Mouse (Mus musculus) forelimb bud, embryonic 11.5 days (tissue): ENCODE measurements around the gene B430305J03Rik.
A peak's percentile ranks its signal among the peaks of the same experiment; 100 is the strongest.

Experiments used
- DNase-seq: peaks from one replicate; pipeline ENCODE4 v3.0.0-alpha.2; 2012; ENCODE audit warnings: low read depth, low spot score

The B430305J03Rik gene

DNA sequence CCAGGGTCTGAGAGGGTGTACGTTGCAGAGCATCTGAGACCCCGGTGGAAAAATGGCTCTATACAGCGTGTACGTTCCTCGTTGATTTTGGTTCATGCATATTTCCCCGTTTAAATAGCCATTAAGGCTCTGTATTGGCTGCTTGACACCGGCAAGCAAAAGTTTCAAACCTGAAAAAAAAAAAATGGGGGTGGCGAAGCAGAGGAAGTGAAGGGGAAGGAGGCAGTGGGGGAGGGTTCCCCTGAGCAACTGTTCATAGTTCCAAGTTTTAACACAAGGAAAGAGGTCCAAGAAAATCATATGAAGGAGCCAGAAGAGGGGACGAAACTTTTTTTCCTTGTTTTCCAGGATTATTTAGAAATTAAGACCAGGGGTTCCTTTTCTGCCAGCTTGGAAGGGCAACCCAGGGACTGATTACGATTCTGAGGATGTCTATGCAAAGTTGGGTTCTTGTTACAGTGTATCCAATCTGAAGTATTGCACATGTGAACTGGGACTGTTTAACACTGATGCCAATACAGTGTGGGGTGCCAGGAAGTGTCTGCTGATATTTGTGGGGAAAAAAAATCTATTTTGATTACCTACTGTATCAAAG is at the start of gene B430305J03Rik:
TSS of gene B430305J03Rik (minus strand) at position 173 of the 595 bp plus-strand sequence.
- peak; percentile 19 for DNase-seq

DNA sequence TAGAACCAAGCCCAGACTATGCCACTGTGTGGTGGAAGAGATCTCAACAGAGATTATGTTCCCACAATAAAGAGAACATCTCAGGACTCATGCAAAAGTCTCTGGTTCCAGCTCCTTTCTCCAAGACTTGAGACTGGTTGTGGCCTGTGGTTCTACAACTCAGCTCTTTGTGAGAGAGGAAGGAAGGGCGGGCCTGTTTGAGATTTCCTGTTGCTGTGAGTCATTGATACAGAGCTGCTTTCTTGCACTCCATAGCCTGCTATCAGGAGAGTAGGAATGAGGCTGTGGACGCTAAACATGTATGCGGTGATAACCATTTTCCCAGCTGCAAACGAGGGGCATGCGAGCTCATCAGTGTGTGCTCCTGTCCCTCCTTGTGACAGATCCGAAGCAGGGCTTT is 43.9 kb upstream of the B430305J03Rik start:
- DNase-seq, result no peak

DNA sequence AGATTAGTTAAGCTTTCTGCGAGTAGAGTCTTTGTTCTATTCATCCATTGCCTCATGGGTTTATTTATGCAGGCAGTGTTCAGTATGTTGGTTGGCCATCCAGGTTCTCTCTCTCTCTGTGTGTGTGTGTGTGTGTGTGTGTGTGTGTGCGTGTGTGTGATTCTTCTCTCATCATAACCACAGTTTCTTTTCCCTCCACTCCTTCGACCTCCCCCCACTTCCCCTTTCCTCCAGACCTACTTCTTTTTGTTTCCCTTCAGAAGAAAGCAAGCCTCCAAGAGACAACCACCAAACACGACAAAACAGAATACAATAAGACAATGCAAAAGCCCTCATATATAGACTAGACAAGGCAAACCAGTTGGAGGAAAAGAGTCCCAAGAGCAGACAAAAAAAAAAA is 41.2 kb upstream of the B430305J03Rik start:
- no peak for DNase-seq

DNA sequence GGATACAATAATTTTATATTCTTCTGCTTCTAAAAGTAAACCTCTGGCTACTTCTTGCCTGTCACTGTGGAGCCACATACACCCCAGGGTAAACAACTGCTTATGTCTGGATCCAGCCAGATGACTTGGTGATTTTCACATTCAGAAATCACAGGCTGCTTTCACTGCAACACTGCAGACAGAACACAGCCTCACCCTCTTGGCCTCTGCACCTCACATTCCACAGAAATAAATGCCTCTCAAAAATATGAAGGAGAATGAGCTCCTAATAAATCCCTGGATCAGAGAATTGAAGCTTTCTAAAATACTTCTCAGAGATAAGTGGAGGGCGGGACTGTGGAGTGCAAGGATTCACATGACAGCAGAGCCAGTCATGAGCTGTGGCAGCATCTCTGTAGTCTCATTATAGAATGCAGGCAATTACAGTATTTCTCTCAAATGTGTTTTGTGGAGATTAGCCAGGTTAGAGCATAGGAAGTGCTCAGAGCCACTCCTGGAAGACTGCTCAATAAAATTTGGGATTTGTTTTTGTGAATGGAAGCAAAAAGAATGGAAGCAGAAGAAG is 35.2 kb upstream of the B430305J03Rik start:
- DNase-seq, result no peak

DNA sequence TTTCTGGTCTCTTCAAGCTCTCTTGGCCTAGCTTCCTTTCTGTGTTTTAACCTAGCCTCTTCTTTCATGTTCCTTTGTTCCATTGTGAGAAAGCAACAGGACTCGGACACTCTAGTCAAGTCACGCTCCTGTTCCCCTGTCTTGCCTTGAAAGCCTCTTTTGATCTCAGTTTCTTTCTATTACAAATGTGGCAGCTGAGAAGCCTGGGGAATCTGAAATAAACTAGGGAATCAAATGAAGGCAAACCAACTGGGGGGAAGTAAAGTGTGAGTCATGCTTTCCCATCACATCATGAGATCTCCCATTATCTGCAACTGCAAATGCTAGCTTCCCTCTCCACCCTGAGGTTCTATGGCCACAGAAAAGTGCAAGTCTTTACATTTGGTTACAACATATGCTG is 31.0 kb upstream of the B430305J03Rik start:
- DNase-seq, result no peak

DNA sequence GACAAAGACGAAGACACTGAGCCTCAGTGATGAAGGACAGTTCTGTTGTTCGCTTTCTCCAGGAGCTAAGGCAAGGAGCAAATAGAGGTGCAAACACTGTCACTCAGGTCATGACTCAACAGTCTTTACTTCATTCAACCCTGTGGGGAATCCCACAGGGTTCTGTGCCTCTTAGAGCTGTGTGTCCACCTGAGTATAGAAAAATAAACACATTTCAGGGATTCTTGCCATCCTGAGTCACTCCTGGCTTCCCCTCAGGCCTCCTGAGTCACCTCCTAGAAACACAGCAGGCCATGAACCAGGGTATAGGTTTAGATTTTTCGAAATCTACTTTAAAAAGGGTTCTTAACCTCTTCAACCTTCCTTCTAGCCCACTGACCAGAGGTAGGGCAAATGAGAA is 29.6 kb upstream of the B430305J03Rik start:
- DNase-seq, result no peak

DNA sequence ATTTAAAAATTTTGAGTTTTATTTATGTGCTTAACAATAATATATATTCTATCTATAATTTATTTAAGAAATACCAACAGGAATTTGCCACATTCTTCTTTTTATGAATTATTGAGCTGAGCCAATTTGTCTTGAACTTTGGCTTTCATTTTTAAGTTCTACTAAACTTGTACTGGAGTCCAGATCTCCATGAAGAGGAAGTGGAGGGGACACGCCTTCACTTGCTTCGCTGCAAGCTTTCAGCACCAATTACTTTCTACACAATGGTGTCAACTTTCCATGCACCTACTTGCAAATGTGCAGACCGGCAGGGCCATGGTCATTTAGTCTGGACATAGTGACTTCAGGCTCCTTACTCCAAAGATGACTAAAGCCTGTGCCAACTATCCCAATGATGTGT is 27.8 kb upstream of the B430305J03Rik start:
- DNase-seq, result no peak

DNA sequence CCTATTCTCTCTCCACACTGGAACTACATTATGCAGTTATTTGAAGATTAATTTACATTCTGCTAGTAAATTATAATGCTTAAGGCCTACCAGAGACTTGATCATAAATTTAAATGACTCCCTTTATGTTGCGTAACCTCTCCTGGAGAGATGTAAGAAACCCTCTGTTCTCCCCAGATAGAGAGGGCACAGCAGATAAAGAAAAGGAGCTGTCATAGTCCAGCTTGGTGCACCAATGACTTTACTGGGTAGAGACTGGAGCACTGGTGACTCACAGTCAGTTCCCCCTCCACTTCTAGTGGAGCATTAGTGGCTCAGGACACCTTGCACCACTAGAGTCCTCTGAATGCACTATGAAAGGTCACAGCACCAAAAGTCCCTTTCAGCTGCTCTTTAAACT is 27.1 kb upstream of the B430305J03Rik start:
- no peak for DNase-seq

DNA sequence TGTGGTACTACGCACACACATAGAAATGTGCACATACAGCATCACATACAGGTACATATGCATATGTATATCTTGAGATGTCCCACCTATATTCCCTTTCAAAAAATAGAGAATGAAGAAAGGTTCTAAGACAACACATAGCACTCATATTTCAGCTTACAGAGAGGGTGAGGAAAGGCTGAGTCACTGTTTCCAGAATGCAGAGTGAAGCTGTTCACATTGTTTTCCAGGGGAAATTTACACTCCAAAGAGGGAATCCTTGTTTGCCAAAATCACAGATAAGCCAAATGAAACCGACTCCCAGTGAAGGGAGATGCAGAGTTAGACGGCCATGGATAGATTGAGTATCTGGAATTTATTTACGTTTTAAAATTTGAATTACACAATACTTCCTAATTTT is 25.8 kb upstream of the B430305J03Rik start:
- no peak for DNase-seq

DNA sequence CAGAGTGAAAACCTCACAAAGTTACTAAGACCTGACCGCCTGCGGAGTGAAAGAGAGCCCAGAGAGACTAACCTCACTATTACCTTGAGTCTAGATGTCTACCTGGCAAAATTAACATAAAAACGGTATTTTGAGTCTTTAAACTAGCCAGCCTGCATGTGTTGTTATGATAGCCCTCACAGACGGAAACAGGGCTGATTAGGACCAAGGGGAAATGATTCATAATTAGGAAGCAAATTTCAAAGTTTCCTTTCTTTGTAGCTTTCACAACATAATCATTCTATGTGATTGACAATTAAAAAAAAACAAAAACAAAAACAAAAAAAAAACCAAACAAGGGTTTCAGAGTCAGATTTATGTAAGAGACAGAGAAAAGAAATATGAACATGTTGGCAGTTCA is 20.6 kb upstream of the B430305J03Rik start:
- no peak for DNase-seq

DNA sequence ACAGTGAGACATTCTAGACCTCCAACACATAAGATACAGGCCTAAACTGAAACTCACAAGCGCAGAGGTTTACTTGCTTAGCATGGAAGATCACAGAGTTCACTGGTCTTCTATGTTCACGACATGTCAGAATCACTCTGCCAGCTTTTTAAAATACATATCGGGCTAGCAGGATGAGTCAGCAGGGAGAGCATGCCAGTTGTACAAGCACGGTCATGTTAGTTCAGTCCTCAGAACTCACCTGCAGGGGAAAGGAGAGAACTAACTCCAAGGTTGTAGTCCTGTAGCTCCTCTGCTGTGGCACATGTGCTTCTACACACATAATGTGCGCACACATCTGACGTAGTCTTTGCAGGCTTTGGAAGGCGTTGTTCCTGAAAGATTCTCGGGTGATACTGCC is 10.2 kb upstream of the B430305J03Rik start:
- no peak for DNase-seq

DNA sequence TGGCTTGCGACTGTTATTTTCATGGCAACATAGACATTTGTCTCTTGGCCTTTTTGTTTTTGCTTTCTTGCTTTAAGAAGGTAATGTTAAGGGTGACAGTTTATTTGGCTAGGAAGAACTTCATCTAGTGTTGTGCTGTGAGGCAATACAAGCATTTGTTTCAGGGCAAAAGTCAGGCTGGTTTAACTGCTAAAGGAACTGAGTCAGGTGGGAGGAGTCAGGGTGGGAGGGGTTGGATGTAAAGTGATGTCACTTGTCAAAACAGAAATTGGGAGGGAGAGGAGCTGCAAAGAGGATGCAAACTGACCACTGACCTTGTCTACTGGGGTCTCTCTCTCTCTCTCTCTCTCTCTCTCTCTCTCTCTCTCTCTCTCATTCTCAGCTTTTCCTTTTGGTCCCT is 2.7 kb upstream of the B430305J03Rik start:
- DNase-seq, result no peak

DNA sequence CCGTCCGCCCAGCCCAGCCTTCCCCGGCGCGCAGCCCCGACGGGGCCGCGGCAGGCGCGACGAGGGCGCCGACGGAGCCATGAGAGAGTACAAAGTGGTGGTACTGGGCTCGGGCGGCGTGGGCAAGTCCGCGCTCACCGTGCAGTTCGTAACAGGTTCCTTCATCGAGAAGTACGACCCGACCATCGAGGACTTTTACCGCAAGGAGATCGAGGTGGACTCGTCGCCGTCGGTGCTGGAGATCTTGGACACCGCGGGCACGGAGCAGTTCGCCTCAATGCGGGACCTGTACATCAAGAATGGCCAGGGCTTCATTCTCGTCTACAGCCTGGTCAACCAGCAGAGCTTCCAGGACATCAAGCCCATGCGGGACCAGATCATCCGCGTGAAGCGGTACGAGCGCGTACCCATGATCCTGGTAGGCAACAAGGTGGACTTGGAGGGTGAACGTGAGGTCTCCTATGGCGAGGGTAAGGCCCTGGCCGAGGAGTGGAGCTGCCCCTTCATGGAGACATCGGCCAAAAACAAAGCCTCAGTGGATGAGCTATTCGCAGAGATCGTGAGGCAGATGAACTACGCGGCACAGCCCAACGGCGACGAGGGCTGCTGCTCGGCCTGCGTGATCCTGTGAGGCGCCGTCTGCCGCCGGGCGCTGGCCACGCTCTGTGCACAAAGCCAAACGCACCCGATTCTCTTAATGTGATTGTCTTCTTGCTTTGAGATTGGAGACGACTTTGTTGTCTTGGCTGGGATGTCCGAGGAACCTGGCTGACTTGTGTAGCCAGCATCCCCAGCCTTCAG is 573 bp downstream of the B430305J03Rik start:
- DNase-seq, result peak; percentile 18

DNA sequence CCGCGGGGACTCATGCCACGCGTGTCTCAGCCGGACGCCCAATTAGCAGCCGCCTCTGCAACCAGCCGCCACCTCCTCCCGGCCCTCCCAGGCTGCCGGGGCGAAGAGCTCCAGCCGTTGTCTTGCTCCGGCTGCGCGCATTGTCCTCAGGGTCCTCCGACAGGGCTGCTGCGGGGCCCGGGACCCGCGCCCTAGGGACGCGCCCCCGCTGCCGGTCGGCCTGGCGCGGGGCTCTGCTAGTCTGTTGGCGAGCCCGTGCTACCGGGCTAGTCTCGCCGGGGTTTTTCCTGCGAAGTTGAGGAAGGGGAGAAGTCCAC is 1.1 kb downstream of the B430305J03Rik start:
- DNase-seq, result no peak

DNA sequence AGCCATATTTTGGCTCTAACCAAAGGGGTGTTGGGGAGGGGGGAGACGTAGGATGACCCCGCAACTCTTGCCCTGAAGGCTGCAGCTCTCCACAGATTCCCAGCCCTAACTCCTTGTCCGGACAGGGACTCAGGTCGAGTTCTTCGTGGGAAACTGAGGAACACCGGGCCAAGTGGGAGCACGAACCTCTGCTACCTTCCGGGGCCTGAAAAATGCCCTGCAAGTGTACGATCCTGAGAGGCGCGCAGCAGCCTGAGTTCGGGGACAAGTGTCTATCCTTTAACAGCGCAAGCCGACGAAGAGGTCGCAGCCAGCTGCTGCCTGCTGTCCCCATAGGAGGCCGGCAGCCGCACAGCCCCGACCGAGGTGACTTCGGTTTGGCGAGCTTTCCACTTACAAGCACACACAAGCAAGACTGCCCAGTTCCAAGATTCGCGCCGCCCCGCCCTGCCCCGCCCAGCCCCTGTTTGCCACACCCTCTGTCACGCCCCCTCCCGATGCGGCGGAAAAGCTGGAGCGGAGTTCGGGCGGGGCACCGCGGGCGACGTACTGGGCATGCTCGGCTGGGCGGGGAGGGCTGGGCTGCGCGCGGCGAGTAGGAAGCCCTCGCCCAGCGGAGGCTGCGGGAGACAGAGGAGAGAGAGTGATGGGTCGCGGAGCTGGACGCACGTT is 1.6 kb downstream of the B430305J03Rik start:
- DNase-seq, result peak; percentile 92

DNA sequence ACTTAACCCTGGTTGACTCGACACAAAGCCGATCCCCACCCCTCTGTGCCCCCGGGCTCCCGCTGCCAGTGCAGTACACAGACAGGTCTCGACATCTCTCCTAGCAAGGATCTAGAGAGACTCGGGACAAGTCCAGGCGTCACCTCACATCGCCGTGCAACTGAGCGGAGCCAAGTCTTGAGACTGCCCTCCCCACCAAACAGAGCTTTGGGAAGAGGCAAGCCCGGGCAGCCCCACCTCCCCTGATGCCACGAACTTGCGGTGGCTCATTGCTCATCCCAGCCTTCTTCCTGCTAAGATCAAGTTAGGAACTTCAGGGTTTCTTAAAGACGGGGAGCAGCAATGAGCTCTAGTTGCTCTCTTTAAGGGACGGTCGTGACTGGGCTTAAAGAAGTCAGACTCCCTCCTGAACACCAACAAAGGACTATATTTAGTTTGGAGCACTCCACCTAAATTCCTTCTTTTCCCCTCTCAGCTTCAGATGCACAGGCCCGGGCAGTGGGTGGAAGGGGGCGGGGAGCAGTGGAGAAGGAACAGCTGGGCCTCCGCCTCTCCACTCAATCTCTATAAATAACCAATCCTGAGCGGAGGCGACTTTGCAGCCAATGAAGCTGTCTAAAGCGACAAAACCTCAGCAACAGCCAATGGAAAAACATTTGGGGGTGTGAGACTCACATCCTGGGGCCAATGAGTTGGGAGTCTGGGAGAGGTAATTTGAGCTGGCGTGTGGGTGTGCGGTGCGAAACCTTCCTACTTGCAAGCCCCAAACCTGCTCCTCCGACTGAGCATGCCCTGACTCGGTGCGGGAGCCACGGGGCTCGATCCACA is 2.4 kb downstream of the B430305J03Rik start:
- DNase-seq, result peak; percentile 98

DNA sequence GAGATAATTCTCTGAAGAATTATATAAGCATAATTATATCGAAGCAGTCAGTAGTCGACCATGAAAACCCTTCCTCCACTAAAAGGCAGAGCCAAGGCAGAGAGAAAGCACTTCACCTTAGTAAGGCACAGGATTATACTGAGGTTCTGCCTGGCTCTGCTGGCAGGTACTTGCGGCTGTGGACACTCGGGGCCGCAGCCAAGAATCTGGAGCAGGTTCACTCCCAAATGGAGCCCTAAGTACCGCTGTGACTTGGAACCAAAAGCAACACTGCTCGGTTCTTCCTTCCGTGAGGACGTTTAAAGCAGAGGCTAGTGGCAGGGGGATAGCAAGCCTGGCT is 3.0 kb downstream of the B430305J03Rik start:
- DNase-seq, result no peak

DNA sequence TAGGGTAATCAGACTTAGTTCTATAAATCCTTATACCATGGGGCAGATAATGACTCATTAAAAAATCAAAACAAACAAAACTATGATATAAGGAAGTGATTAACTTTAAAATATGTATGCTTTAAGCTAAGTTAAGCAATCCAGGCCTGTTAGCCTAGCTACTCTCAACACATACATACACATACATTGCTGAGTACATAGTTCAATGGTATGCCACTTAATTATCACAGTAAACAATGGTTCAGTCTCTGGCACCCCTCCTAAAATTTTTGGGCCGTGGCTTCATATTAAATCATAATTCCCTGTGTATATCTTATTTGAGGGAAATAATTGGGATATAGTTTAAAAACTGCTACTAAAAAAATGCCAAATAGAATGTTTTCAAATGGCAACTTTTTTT is 4.4 kb downstream of the B430305J03Rik start, which contains the start of gene Rap2b:
TSS of gene Rap2b (plus strand) at position 301 of the 400 bp plus-strand sequence.
- no peak for DNase-seq

DNA sequence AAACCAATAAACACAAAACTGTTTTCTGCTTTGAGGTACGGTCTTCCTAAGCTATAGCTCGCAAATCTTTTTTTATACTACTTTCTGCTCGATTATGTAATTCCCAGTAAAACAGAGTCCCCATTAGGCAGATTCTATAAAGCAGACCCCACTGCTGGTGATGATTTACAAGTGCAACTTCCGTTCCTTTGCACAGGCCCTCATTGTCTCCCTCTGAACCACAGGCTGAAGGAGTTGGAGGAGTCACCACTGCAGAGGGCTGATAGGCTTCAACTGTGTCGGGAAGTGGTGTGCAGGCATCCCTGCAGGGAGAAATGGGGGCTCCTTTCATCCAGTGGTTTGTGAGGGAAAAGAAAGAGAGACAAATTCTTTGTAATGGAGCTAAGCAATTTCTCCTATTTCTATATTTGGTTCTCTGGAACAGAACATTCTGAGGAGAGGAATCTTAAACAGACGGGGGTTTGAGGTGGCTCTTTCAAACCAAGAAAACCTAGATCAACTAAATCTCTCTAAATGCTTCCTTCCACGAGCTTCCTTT is 6.9 kb downstream of the B430305J03Rik start:
- DNase-seq, result peak; percentile 11

DNA sequence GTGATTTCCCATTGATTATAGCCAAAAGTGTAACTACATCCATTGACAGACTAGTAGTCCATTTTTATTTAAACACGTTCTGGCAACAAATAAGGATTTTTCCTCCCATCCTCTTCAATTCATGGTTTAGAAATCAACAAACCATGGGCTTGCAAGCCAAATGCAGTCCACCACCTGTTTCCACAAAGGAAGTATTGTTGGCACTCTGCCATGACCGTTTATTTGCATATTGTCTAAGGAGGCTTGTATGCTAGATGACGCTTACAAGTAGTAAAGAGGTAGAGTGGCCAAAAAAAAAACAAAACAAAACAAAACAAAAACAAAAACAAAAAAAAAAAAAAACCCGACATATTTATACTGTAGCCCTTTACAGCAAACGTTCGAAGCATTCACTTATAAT is 7.6 kb downstream of the B430305J03Rik start:
- DNase-seq, result peak; percentile 24

DNA sequence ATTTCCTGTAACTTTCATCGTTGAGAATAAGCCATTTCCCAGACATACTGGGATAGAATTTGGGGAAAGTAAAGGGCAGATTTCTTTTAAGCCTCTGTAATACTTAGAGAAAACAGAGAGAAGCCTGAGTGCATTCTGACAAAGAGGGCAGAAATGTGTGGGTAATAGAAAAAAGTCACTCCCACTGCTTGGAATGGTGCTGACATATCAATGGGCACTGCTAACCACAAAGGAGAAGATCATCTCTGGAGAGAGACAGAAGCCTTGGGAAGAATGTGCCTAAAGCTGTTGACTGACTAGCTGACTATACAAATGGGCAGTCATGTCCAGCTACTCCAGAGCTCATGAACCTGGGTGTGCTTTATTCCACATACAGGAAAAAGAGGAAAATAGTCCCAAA is 10.3 kb downstream of the B430305J03Rik start:
- DNase-seq, result no peak

DNA sequence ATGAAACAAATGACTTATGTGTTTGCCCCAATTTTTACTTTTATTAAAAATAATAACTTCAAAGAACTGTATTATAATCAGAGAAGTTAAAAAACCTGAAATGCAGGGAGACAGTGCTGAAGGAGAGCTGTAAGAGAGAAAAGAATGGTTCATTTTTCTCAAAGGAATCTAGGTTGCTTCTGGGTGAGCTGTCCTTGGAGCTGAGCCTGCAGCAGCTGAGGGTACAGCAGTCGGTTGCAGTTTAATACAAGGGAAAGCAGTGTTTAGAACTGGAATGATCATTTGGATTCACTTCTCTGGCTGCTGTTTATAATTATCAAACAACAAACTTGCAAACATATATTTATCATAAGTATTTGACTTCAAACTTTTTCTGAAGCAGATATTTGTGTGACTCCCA is 16.3 kb downstream of the B430305J03Rik start:
- no peak for DNase-seq
